Mouse (Mus musculus) G1E (cell line): ENCODE measurements around the gene Elovl2.

Source experiments
- CTCF ChIP-seq: IDR thresholded peaks from 2 replicates; pipeline ENCODE4 v1.5.1; 2012; ENCODE audit warnings: low read depth, low read length, inconsistent platforms, mixed read lengths
- GATA2 ChIP-seq: IDR thresholded peaks from 2 replicates; pipeline ENCODE4 v1.6.1; 2012; ENCODE audit warnings: low read depth, low read length, inconsistent platforms, borderline replicate concordance

DNA sequence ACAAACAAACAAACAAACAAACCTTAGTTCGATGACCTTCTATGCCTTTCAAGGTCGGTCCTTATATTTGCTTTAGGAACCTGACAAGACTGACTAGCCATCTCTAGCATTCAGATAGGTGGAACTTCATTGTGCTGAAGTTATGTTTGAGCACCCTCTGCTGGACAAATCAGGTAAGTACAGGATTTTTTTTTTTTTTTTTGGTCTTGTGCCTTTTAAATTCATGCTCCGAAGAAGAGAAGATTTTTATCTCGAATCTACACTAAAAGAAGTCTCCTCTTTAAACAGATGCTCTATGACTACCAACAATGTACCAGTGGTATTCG is 18.6 kb upstream of the Elovl2 start:
- 0 out of 2 replicates have a peak, but pooled peaks have one; percentile 17 for TF ChIP-seq CTCF
- TF ChIP-seq GATA2, result no peak
